Mouse (Mus musculus) stomach, postnatal 0 days (tissue): ENCODE measurements around the gene Pcbd1. TPM values are rescaled to one million over a fixed set of nuclear protein-coding genes. Genes with fewer than 3 reads are reported as not detected.
"Not testable (repeated sequence)": the region's sequence is repeated elsewhere in the genome, so short reads cannot be mapped to it uniquely, and the experiment has no call there.

ENCODE experiments used
- ATAC-seq: fragments of 200-750 bp; cut with Nextera tagmentation; 2 replicates; pipeline ENCODE4 v1.8.0; 2017; ENCODE audit not compliant: low FRiP score, low TSS enrichment
- DNase-seq: peaks from one replicate; pipeline ENCODE4 v3.0.0-alpha.2; 2016; ENCODE audit warnings: low spot score
- H3K27ac ChIP-seq: fragments of 300-500 bp; sonication (generic); replicated peaks from 2 replicates; pipeline ENCODE4 v1.5.1; 2014; ENCODE audit warnings: mild to moderate bottlenecking, control low read depth
- H3K27me3 ChIP-seq: fragments of 300-500 bp; sonication (generic); 2 replicates; pipeline ENCODE4 v1.6.1; 2014; ENCODE audit warnings: low read length; ENCODE audit not compliant: control insufficient read depth, insufficient read depth
- H3K36me3 ChIP-seq: fragments of 300-500 bp; sonication (generic); 2 replicates; pipeline ENCODE4 v1.6.1; 2014; ENCODE audit warnings: low read length, mixed read lengths; ENCODE audit not compliant: control insufficient read depth, insufficient read depth
- H3K4me1 ChIP-seq: fragments of 300-500 bp; sonication (generic); replicated peaks from 2 replicates; pipeline ENCODE4 v1.6.1; 2014; ENCODE audit warnings: antibody characterized with exemption; ENCODE audit not compliant: control insufficient read depth, insufficient read depth
- H3K4me2 ChIP-seq: fragments of 300-500 bp; sonication (generic); replicated peaks from 2 replicates; pipeline ENCODE4 v1.6.1; 2014; ENCODE audit warnings: low read depth, mild to moderate bottlenecking, control low read depth, moderate library complexity
- H3K4me3 ChIP-seq: fragments of 300-500 bp; sonication (generic); 2 replicates; pipeline ENCODE4 v1.5.1; 2014; ENCODE audit warnings: low read depth, low read length, control low read depth
- H3K9ac ChIP-seq: fragments of 300-500 bp; sonication (generic); 2 replicates; pipeline ENCODE4 v1.6.1; 2014; ENCODE audit warnings: mild to moderate bottlenecking, low read length, control low read depth, mixed read lengths
- H3K9me3 ChIP-seq: fragments of 300-500 bp; sonication (generic); 2 replicates; pipeline ENCODE4 v1.6.1; 2016; ENCODE audit warnings: low read length; ENCODE audit not compliant: control insufficient read depth
- CTCF ChIP-seq: IDR thresholded peaks from 2 replicates; pipeline ENCODE4 v1.5.1; 2016; ENCODE audit warnings: antibody characterized with exemption, low read depth, mild to moderate bottlenecking, moderate library complexity
- EP300 ChIP-seq: optimal IDR thresholded peaks from 2 replicates; pipeline ENCODE3; 2016; ENCODE audit warnings: antibody characterized with exemption
- WGBS: fragments of 180-500 bp; shearing (Covaris S2); extraction: QIAGEN DNeasy Blood & Tissue Kit; methylation state at CpG from one replicate; pipeline ENCODE4 v1.1.7; 2014; 5-methylcytosine and 5-hydroxymethylcytosine counted together
- polyA plus RNA-seq: library from polyadenylated mRNA; unstranded; fragments of >200 nt; fragmentation: Nextera tagmentation; extraction: Ambion mirVana; gene quantifications from 2 replicates; pipeline ENCODE4 v1.2.1, GENCODE M21; 2015

The Pcbd1 gene
- polyA plus RNA-seq, 1 experiment from 2014 or later = 95.2 TPM

DNA sequence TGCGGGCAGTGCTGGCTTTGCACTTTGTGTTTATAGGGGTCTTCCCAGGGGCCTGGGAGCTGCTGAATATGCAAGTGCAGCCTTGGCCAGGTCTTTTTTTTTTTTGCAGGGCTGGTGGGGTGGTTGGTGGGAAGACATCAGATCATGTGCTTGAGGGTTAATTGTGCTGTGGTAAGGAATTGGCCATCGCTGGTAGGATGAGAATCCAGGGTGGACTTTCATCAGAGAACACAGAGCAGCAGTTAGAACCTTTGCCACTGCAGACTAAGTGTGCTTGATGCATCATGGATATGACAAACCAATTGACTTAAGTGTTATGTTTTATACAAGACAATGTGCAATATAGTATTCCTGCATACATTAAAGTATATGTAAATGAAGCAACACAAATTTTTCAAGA is 3.8 kb upstream of the Pcbd1 start:
- 75% methylated on average over 2 of the region's 2 CpGs for WGBS
- Histone ChIP-seq H3K4me2 (no peak overlapping the region), H3K4me3 (no peak overlapping the region), H3K36me3 (no peaks in the 10 kb centered on the region), H3K27me3 (no peaks in the 10 kb centered on the region), H3K9me3 (no peaks in the 10 kb centered on the region), H3K9ac (no peak overlapping the region), H3K27ac (no peak overlapping the region), H3K4me1 (no peaks in the 10 kb centered on the region)
- TF ChIP-seq CTCF (no peak), EP300 (no peak)
- no peak for ATAC-seq
- no peak for DNase-seq

DNA sequence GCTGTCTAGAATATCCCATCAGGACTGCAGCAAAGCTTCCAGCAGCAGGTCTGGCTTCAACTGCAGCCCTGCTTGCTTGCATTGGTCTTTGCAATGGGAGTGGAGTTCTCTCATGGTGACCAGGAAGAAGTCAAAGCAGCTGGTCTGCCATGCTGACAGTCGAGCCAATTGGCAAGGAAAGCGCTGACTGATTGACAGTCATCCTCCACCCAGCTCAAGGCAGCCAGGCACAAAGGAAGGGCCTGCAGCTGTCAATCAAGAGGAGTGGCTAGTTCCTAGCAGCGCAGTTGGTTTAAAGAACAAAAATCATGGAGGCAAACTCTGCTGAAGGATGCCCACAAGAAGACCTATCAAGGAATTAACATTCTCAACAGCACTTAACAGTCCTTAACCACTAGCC is 2.6 kb upstream of the Pcbd1 start:
- H3K9me3 ChIP-seq = no peaks in the 10 kb centered on the region
- no peaks in the 10 kb centered on the region for H3K36me3 ChIP-seq
- H3K9ac ChIP-seq = no peak overlapping the region
- H3K27ac ChIP-seq = no peak overlapping the region
- DNase-seq (no peak), ATAC-seq (no peak)
- H3K4me1 ChIP-seq = no peaks in the 10 kb centered on the region
- 53% methylated on average over 3 of the region's 3 CpGs for WGBS
- no peak overlapping the region for H3K4me3 ChIP-seq
- no peaks in the 10 kb centered on the region for H3K27me3 ChIP-seq
- TF ChIP-seq CTCF (no peak), EP300 (no peak)
- no peak overlapping the region for H3K4me2 ChIP-seq

DNA sequence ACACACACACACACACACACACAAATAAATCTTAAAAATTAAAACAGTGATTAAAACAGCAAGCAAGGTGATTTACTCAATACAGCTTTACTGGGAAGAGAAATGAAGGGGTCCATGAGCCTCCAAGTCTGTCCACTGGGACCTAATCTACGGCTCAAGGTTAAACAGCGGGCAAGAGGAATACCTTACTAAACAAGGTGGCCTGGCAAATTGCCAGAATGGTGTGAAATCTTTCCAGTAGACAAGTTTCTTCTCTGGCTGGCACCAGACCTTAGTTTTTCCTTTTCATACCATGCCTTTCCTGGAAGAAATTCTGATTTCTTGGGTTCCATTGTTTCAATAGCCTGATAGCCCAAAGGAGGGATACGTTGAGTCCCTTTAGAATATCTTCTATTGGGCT is 663 bp upstream of the Pcbd1 start:
- TF ChIP-seq EP300 (no peak), CTCF (no peak)
- Histone ChIP-seq H3K9ac (no peak overlapping the region), H3K36me3 (no peaks in the 10 kb centered on the region), H3K9me3 (no peaks in the 10 kb centered on the region), H3K27ac (no peak overlapping the region), H3K4me3 (no peak overlapping the region), H3K4me2 (no peak overlapping the region), H3K27me3 (no peaks in the 10 kb centered on the region), H3K4me1 (no peaks in the 10 kb centered on the region)
- DNase-seq (peak; percentile 29), ATAC-seq (no peak)
- 52% methylated on average over 3 of the region's 3 CpGs for WGBS

DNA sequence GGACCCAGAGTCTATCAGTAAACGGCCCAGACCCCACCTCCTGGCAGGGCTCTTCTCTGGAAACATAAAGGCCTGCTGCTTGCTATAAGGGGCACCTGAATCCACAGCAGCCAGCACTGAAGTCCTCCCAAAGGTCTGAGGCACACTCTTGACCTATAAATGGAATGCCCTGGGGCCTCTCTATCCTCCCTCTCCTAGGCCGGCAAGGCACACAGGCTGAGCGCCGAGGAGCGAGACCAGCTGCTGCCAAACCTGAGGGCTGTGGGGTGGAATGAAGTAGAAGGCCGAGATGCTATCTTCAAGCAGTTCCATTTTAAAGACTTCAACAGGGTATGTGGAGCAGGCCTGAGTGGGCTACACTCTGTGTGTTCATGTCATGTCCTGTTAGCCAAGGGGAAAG is 2.7 kb downstream of the Pcbd1 start:
- no peak for DNase-seq
- WGBS = 77% methylated on average over 6 of the region's 6 CpGs

DNA sequence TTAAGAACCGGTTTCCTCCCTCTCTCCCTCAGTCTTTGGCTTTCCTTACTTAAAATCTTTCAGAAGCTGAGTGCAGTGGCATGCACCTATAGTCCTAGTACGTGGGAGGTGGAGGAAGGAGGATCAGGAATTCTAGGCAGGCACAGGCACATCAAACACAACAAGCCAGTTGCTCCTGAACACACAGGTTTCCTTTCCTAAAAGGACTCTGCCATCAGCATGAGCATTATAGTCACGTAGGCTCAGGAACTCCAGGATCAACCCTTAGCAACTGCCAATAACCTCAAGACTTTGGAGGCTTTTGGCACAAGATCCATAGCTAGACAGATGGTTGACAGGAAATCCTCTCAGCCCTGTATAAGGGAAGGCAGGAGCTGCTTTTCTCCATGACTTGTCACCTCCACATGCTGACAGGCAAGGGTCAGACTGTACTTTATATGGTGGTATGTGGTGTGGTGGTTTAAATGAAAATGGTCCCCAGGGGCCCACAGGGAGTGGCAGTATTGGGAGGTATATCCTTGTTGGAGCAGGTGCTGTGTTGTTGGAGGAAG is 14.5 kb downstream of the Pcbd1 start:
- Histone ChIP-seq H3K4me3 (no peak overlapping the region), H3K9ac (no peak overlapping the region), H3K27me3 (no peaks in the 10 kb centered on the region), H3K27ac (no peak overlapping the region), H3K4me1 (no peaks in the 10 kb centered on the region), H3K36me3 (peaks cover 43% of the 10 kb centered on the region), H3K9me3 (no peaks in the 10 kb centered on the region), H3K4me2 (no peak overlapping the region)
- no peak for TF ChIP-seq CTCF
- TF ChIP-seq EP300 = no peak
- ATAC-seq (no peak), DNase-seq (no peak)
- 79% methylated on average over 3 of the region's 3 CpGs for WGBS

More for the DNA sequence above, 2.7 kb downstream of the Pcbd1 start:
- no peaks in the 10 kb centered on the region for H3K27me3 ChIP-seq
- H3K9me3 ChIP-seq = no peaks in the 10 kb centered on the region
- no peaks in the 10 kb centered on the region for H3K4me1 ChIP-seq
- ATAC-seq = no peak
- H3K36me3 ChIP-seq = peaks cover 3% of the 10 kb centered on the region; the same call in 1 of the 2 replicates
- H3K27ac ChIP-seq = no peak overlapping the region
- no peak overlapping the region for H3K9ac ChIP-seq
- TF ChIP-seq EP300 = no peak
- TF ChIP-seq CTCF = no peak
- H3K4me2 ChIP-seq = no peak overlapping the region
- H3K4me3 ChIP-seq = no peak overlapping the region

DNA sequence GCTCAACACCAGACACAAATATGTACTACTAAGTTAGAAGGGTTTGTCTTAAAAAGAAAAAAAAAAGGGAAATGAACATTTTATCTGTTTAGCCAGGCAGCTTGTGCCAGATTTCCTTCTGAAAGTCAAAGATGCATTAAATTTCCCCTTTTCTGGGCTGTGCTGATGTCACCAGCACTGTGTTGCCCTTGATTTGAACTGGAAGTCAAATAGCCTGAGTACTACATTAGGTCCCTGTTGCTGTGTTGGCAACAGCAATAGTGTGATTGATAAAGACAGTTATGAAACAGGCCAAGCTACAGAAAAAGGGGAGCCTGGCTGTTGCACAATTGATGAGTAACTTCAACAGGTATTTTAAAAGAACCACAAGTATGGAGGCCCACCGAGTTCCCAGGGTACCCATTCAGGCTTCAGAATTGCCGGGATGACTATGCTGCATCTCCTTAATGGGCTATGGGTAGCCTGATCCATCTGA is 25.2 kb downstream of the Pcbd1 start:
- H3K4me2 ChIP-seq = no peak overlapping the region
- no peak overlapping the region for H3K27ac ChIP-seq
- H3K36me3 ChIP-seq = no peaks in the 10 kb centered on the region
- no peaks in the 10 kb centered on the region for H3K4me1 ChIP-seq
- TF ChIP-seq CTCF (no peak), EP300 (no peak)
- ATAC-seq (no peak), DNase-seq (no peak)
- no peak overlapping the region for H3K9ac ChIP-seq
- WGBS = 91% methylated on average over 2 of the region's 2 CpGs
- H3K4me3 ChIP-seq = no peak overlapping the region
- no peaks in the 10 kb centered on the region for H3K9me3 ChIP-seq
- no peaks in the 10 kb centered on the region for H3K27me3 ChIP-seq

DNA sequence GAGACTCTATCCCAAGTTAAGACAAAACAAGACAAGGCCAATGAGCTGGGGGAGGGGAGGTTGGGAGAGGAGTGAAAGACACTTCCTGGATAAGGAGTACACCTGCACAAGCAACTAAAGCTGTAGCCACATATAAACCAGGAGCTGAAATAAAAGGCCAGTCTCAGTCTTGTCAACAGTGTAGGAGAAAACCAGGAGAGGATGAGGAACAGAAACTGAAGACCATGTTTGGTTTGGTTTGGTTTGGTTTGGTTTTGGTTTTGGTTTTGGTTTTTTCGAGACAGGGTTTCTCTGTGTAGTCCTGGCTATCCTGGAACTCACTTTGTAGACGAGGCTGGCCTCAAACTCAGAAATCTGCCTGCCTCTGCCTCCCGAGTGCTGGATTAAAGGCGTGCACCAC is 32.6 kb downstream of the Pcbd1 start:
- not testable (repeated sequence) for ATAC-seq, H3K27ac ChIP-seq
- 89% methylated on average over 4 of the region's 4 CpGs for WGBS

More for the DNA sequence above, 32.6 kb downstream of the Pcbd1 start:
- H3K4me1 ChIP-seq, H3K4me3 ChIP-seq, H3K36me3 ChIP-seq, H3K9me3 ChIP-seq, H3K4me2 ChIP-seq, H3K27me3 ChIP-seq, H3K9ac ChIP-seq, DNase-seq: not testable (repeated sequence)
